ENCODE assay signal across 8 mouse cellular contexts in the genomic region with DNA sequence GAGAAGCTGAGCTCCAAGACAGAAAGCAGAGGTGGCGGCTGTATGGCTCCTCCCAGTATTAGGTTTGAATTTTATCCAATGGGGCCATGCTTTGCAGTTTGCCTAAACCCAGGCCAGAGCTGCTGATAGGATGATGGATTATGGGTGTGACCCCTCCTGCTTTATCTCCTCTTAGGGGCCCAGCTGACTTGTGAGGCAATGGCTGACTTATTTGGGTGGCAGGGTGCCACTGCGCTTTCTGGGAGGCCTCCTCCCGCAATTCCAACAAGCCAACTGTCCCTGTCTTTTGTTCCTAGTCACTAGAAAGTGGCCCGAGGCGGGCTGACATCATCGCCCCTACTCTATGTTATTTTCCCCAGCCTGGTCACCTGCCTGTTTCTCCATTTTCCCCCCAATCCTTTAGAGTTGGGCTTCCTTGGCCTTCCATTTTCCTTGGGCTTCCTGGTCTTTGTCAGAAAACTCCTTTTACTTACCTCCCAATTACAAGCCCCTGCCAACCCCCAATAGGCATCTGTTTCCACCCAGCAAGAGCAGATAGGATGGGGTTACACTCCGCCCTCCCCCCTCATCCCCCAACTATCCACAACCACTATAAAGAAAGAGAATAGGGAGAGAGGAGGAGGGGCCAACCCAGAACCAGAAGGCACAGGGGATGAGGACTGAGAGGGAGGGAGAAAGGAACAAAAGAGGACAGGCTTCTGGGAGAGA. TPM values are rescaled to one million over a fixed set of nuclear protein-coding genes. Genes with fewer than 3 reads are reported as not detected.
DNase-seq lines count a peak whose midpoint lies in the region; ATAC-seq and TF ChIP-seq lines count a peak whose summit lies in the region.
"Had no signal": no experiment of that assay in that cellular context is flagged by ENCODE, and none has a peak within 500 bp of the region (broad histone marks: within the 10 kb centered on the region; RNA-seq: fewer than 3 reads in every experiment).

No protein-coding gene starts in this region.

- peak overlapping the region; percentile 65 for H3K4me3 ChIP-seq in embryonic facial prominence, embryonic 13.5 days
- peak overlapping the region; percentile 66 for H3K4me3 ChIP-seq in heart, embryonic 13.5 days
- H3K4me3 ChIP-seq in limb, embryonic 15.5 days, result peak overlapping the region; percentile 63
- peak overlapping the region; percentile 49 for H3K4me3 ChIP-seq in midbrain, postnatal 0 days (ENCODE audit: low read depth, low read length)

- peak; percentile 56; the same call in 1 of the 2 replicates for ATAC-seq in embryonic facial prominence, embryonic 13.5 days (ENCODE audit: insufficient number of reproducible peaks, insufficient read depth, low FRiP score, low TSS enrichment, low read depth)
- ATAC-seq in heart, embryonic 13.5 days (ENCODE audit: extremely low read depth, insufficient number of reproducible peaks, low FRiP score, low TSS enrichment), result peak; percentile 33; the same call in 1 of the 2 replicates
- peak; percentile 64 for ATAC-seq in limb, embryonic 15.5 days (ENCODE audit: insufficient number of reproducible peaks, low FRiP score, low TSS enrichment, low read depth)
- peak; percentile 28; the same call in 1 of the 2 replicates for ATAC-seq in midbrain, postnatal 0 days (ENCODE audit: low FRiP score)

- peak overlapping the region; percentile 100 for H3K27ac ChIP-seq in embryonic facial prominence, embryonic 13.5 days
- peak overlapping the region; percentile 93 for H3K27ac ChIP-seq in heart, embryonic 13.5 days (replicated peaks)
- peak overlapping the region; percentile 100 for H3K27ac ChIP-seq in limb, embryonic 15.5 days
- H3K27ac ChIP-seq in midbrain, postnatal 0 days (ENCODE audit: low read depth, low read length), result peak overlapping the region; percentile 85

- no peak for TF ChIP-seq CTCF in midbrain, postnatal 0 days (IDR thresholded peaks at IDR 0.05)

- H3K27me3 ChIP-seq in embryonic facial prominence, embryonic 13.5 days, result no peaks in the 10 kb centered on the region
- peaks cover 42% of the 10 kb centered on the region for H3K27me3 ChIP-seq in heart, embryonic 13.5 days (replicated peaks)
- H3K27me3 ChIP-seq in limb, embryonic 15.5 days, result no peaks in the 10 kb centered on the region
- H3K27me3 ChIP-seq in midbrain, postnatal 0 days (ENCODE audit: insufficient read depth, low read length), result no peaks in the 10 kb centered on the region

- peak overlapping the region; percentile 92 for H3K4me2 ChIP-seq in embryonic facial prominence, embryonic 13.5 days
- H3K4me2 ChIP-seq in heart, embryonic 13.5 days, result peak overlapping the region; percentile 96
- H3K4me2 ChIP-seq in limb, embryonic 15.5 days, result peak overlapping the region; percentile 76
- H3K4me2 ChIP-seq in midbrain, postnatal 0 days (ENCODE audit: low read depth, low read length, poor library complexity, severe bottlenecking), result peak overlapping the region; percentile 97

- H3K9me3 ChIP-seq in embryonic facial prominence, embryonic 13.5 days, result peaks cover 18% of the 10 kb centered on the region
- H3K9me3 ChIP-seq in heart, embryonic 13.5 days, result no peaks in the 10 kb centered on the region; the same call in 1 of the 2 replicates
- H3K9me3 ChIP-seq in limb, embryonic 15.5 days, result no peaks in the 10 kb centered on the region
- H3K9me3 ChIP-seq in midbrain, postnatal 0 days (ENCODE audit: low read length), result peaks cover 8% of the 10 kb centered on the region

- peak; percentile 80 for DNase-seq in R1 (ENCODE audit: low read depth, low spot score)
- DNase-seq in midbrain, postnatal 0 days (ENCODE audit: low spot score), result peak; percentile 79
- no peak for DNase-seq in Muller cell, postnatal 12 days (ENCODE audit: inconsistent ontology term)
- no peak for DNase-seq in cerebellum, postnatal 36 days

- peak overlapping the region; percentile 97 for H3K9ac ChIP-seq in embryonic facial prominence, embryonic 13.5 days
- peak overlapping the region; percentile 91 for H3K9ac ChIP-seq in heart, embryonic 13.5 days
- peak overlapping the region; percentile 90 for H3K9ac ChIP-seq in limb, embryonic 15.5 days
- H3K9ac ChIP-seq in midbrain, postnatal 0 days (replicated peaks; ENCODE audit: low read length, poor library complexity, severe bottlenecking), result 0 out of 2 replicates have a peak overlapping the region, but pooled peaks have one; percentile 80

- peaks cover 34% of the 10 kb centered on the region for H3K36me3 ChIP-seq in embryonic facial prominence, embryonic 13.5 days
- peaks cover 27% of the 10 kb centered on the region for H3K36me3 ChIP-seq in heart, embryonic 13.5 days
- H3K36me3 ChIP-seq in limb, embryonic 15.5 days, result peaks cover 32% of the 10 kb centered on the region
- H3K36me3 ChIP-seq in midbrain, postnatal 0 days (ENCODE audit: insufficient read depth, low read length), result peaks cover 3% of the 10 kb centered on the region; the same call in 1 of the 2 replicates

- 8% methylated on average over 7 of the region's 7 CpGs for WGBS in embryonic facial prominence, embryonic 13.5 days
- 26% methylated on average over 7 of the region's 7 CpGs for WGBS in heart, embryonic 13.5 days
- 6% methylated on average over 7 of the region's 7 CpGs for WGBS in limb, embryonic 15.5 days
- WGBS in midbrain, postnatal 0 days, result 29% methylated on average over 7 of the region's 7 CpGs

- H3K4me1 ChIP-seq in embryonic facial prominence, embryonic 13.5 days, result peaks cover 45% of the 10 kb centered on the region
- H3K4me1 ChIP-seq in heart, embryonic 13.5 days, result peaks cover 44% of the 10 kb centered on the region
- H3K4me1 ChIP-seq in limb, embryonic 15.5 days, result peaks cover 44% of the 10 kb centered on the region
- H3K4me1 ChIP-seq in midbrain, postnatal 0 days (ENCODE audit: insufficient read depth, low read length), result peaks cover 12% of the 10 kb centered on the region; the same call in 1 of the 2 replicates

RNA-seq across cellular contexts. Expression of gene Efs, which starts 1.1 kb away (rescaled TPM):
- polyA plus RNA-seq in embryonic facial prominence, embryonic 13.5 days (2015; fragmentation: Nextera tagmentation; extraction: Ambion mirVana), result 50.3 and 50.9 TPM in 2 replicates
- 13.3 and 13.9 TPM in 2 replicates for polyA plus RNA-seq in heart, embryonic 13.5 days (2015; fragmentation: Nextera tagmentation; extraction: Ambion mirVana)
- polyA plus RNA-seq in limb, embryonic 15.5 days (2015; fragmentation: Nextera tagmentation; extraction: Ambion mirVana), result 57.2 and 58.0 TPM in 2 replicates
- total RNA-seq in midbrain, postnatal 0 days (2014; rRNA removed), result 24.0 and 41.4 TPM in 2 replicates
- polyA plus RNA-seq in midbrain, postnatal 0 days (2015; fragmentation: Nextera tagmentation; extraction: Ambion mirVana), result 8.5 and 8.9 TPM in 2 replicates

RNA-seq across cellular contexts. Expression of gene Il25, which starts 7.7 kb away (rescaled TPM):
- polyA plus RNA-seq in embryonic facial prominence, embryonic 13.5 days (2015; fragmentation: Nextera tagmentation; extraction: Ambion mirVana), result 0.25 TPM in 1 of 2 replicates, not detected in the other
- not detected in 2 replicates for polyA plus RNA-seq in heart, embryonic 13.5 days (2015; fragmentation: Nextera tagmentation; extraction: Ambion mirVana)
- not detected in 2 replicates for polyA plus RNA-seq in limb, embryonic 15.5 days (2015; fragmentation: Nextera tagmentation; extraction: Ambion mirVana)
- 1.1 TPM in 1 of 2 replicates, not detected in the other for total RNA-seq in midbrain, postnatal 0 days (2014; rRNA removed)
- polyA plus RNA-seq in midbrain, postnatal 0 days (2015; fragmentation: Nextera tagmentation; extraction: Ambion mirVana), result 0.38 and 0.48 TPM in 2 replicates
- polyA plus RNA-seq: gonadal fat pad, adult 2 months had no signal

RNA-seq across cellular contexts. Expression of gene Cmtm5, which starts 11.3 kb away (rescaled TPM):
- 8.3 and 14.1 TPM in 2 replicates for polyA plus RNA-seq in embryonic facial prominence, embryonic 13.5 days (2015; fragmentation: Nextera tagmentation; extraction: Ambion mirVana)
- 0.49 and 0.98 TPM in 2 replicates for polyA plus RNA-seq in heart, embryonic 13.5 days (2015; fragmentation: Nextera tagmentation; extraction: Ambion mirVana)
- 12.7 and 12.9 TPM in 2 replicates for polyA plus RNA-seq in limb, embryonic 15.5 days (2015; fragmentation: Nextera tagmentation; extraction: Ambion mirVana)
- total RNA-seq in midbrain, postnatal 0 days (2014; rRNA removed), result 26.4 and 44.8 TPM in 2 replicates
- polyA plus RNA-seq in midbrain, postnatal 0 days (2015; fragmentation: Nextera tagmentation; extraction: Ambion mirVana), result 27.0 and 27.5 TPM in 2 replicates

RNA-seq across cellular contexts. Expression of gene Slc22a17, which starts 11.9 kb away (rescaled TPM):
- polyA plus RNA-seq in embryonic facial prominence, embryonic 13.5 days (2015; fragmentation: Nextera tagmentation; extraction: Ambion mirVana), result 74.3 and 84.7 TPM in 2 replicates
- 33.9 and 37.4 TPM in 2 replicates for polyA plus RNA-seq in heart, embryonic 13.5 days (2015; fragmentation: Nextera tagmentation; extraction: Ambion mirVana)
- 56.3 and 70.6 TPM in 2 replicates for polyA plus RNA-seq in limb, embryonic 15.5 days (2015; fragmentation: Nextera tagmentation; extraction: Ambion mirVana)
- 495 and 558 TPM in 2 replicates for total RNA-seq in midbrain, postnatal 0 days (2014; rRNA removed)
- 345 TPM in 2 replicates for polyA plus RNA-seq in midbrain, postnatal 0 days (2015; fragmentation: Nextera tagmentation; extraction: Ambion mirVana)

RNA-seq across cellular contexts. Expression of gene Pabpn1, which starts 32.5 kb away (rescaled TPM):
- 140 and 163 TPM in 2 replicates for polyA plus RNA-seq in embryonic facial prominence, embryonic 13.5 days (2015; fragmentation: Nextera tagmentation; extraction: Ambion mirVana)
- 72.3 and 74.0 TPM in 2 replicates for polyA plus RNA-seq in heart, embryonic 13.5 days (2015; fragmentation: Nextera tagmentation; extraction: Ambion mirVana)
- 83.4 and 94.3 TPM in 2 replicates for polyA plus RNA-seq in limb, embryonic 15.5 days (2015; fragmentation: Nextera tagmentation; extraction: Ambion mirVana)
- total RNA-seq in midbrain, postnatal 0 days (2014; rRNA removed), result 95.1 and 115 TPM in 2 replicates
- 139 and 162 TPM in 2 replicates for polyA plus RNA-seq in midbrain, postnatal 0 days (2015; fragmentation: Nextera tagmentation; extraction: Ambion mirVana)

Comparison
In these comparisons a context has a peak if more than half of its experiments do, and no peak if none do; other contexts are left out.
1. DNase-seq: peak in R1 (single experiment) and midbrain, postnatal 0 days (single experiment); none in Muller cell, postnatal 12 days (single experiment) and cerebellum, postnatal 36 days (0 of 2).
2. Peak in every context shown above with its lines, with median percentiles within 50 percentile points of each other: ATAC-seq, H3K27ac ChIP-seq, H3K4me2 ChIP-seq, H3K4me3 ChIP-seq and H3K9ac ChIP-seq.